Mouse (Mus musculus): ENCODE results near the gene Bpifb9a.

- TF ChIP-seq POLR2A (IDR thresholded peaks at IDR 0.05; ENCODE audit: borderline replicate concordance, low read depth, low read length) (no peak), CTCF (IDR thresholded peaks at IDR 0.05; ENCODE audit: low read depth, low read length) (no peak)
Measured at GRCm38 (mm10) chr2:154223917-154224273, 33.8 kb upstream of the Bpifb9a start.
